Mouse (Mus musculus) hindbrain, embryonic 13.5 days (tissue): ENCODE results near the gene Olfr1463. TPM values are rescaled to one million over a fixed set of nuclear protein-coding genes. Genes with fewer than 3 reads are reported as not detected.

Source experiments
- ATAC-seq: fragments of 200-750 bp; cut with Nextera tagmentation; 2 replicates; pipeline ENCODE4 v1.8.0; 2017; ENCODE audit warnings: moderate TSS enrichment; ENCODE audit not compliant: low FRiP score
- H3K27ac ChIP-seq: fragments of 300-500 bp; sonication (generic); 2 replicates; pipeline ENCODE4 v1.5.1; 2015; ENCODE audit warnings: inconsistent platforms, mild to moderate bottlenecking, moderate library complexity
- H3K27me3 ChIP-seq: fragments of 300-500 bp; sonication (generic); 2 replicates; pipeline ENCODE4 v1.6.1; 2015; ENCODE audit warnings: mild to moderate bottlenecking, inconsistent platforms
- H3K36me3 ChIP-seq: fragments of 300-500 bp; sonication (generic); 2 replicates; pipeline ENCODE4 v1.6.1; 2015; ENCODE audit warnings: mild to moderate bottlenecking, inconsistent platforms
- H3K4me1 ChIP-seq: fragments of 300-500 bp; sonication (generic); replicated peaks from 2 replicates; pipeline ENCODE4 v1.6.1; 2015; ENCODE audit warnings: inconsistent platforms
- H3K4me2 ChIP-seq: fragments of 300-500 bp; sonication (generic); 2 replicates; pipeline ENCODE4 v1.6.1; 2015; ENCODE audit warnings: inconsistent platforms, mild to moderate bottlenecking, moderate library complexity
- H3K4me3 ChIP-seq: fragments of 300-500 bp; sonication (generic); 2 replicates; pipeline ENCODE4 v1.5.1; 2015; ENCODE audit warnings: mild to moderate bottlenecking, inconsistent platforms
- H3K9ac ChIP-seq: fragments of 300-500 bp; sonication (generic); 2 replicates; pipeline ENCODE4 v1.6.1; 2015; ENCODE audit warnings: mild to moderate bottlenecking, inconsistent platforms
- H3K9me3 ChIP-seq: fragments of 300-500 bp; sonication (generic); 2 replicates; pipeline ENCODE4 v1.6.1; 2016; ENCODE audit warnings: inconsistent platforms
- WGBS: fragments of 180-500 bp; shearing (Covaris S2); methylation state at CpG from one replicate; pipeline ENCODE4 v1.1.7; 2015; 5-methylcytosine and 5-hydroxymethylcytosine counted together
- polyA plus RNA-seq: library from polyadenylated mRNA; unstranded; fragments of >200 nt; fragmentation: Nextera tagmentation; extraction: Ambion mirVana; gene quantifications from 2 replicates; pipeline ENCODE4 v1.2.1, GENCODE M21; 2015

Olfr1463 gene
- polyA plus RNA-seq: not detected in 2 replicates

- H3K4me1 ChIP-seq: no peaks in the 10 kb centered on the region
- ATAC-seq: no peak
- H3K27ac ChIP-seq: no peak within 1 kb of the TSS
- H3K27me3 ChIP-seq: no peaks in the 10 kb centered on the region
- no peak within 1 kb of the TSS for H3K4me2 ChIP-seq
- H3K4me3 ChIP-seq: no peak within 1 kb of the TSS
- H3K9me3 ChIP-seq: peaks cover 21% of the 10 kb centered on the region
- no peaks in the 10 kb centered on the region for H3K36me3 ChIP-seq
- no peak within 1 kb of the TSS for H3K9ac ChIP-seq
Measured at GRCm38 (mm10) chr19:13231028-13231427, at the start of gene Olfr1463. Gene Olfr1463, plus strand, starts transcription at chr19:13231328.

DNA sequence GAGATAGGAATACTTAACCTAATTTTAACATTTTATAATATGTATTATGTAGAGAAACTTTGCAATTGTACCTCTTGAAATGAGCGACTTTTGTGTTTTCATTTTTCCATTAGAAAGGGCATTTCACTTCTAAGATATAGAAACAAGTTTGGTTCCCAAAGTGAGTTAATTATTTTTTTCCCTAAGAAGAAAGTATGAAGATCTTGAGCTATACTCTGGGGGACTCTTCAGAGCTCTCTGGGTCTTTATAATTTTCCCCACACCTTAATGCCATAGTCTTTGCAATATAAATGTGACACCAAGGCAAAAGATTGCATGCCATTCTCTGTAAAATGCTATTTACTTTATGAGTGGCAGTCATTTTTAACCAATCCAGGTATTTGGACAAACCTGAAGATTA is 45.7 kb upstream of the Olfr1463 start, which contains the start of gene Olfr1462:
Gene Olfr1462 (plus strand): TSS at position 301 of the 400 bp plus-strand sequence.
- H3K4me2 ChIP-seq: no peak within 1 kb of the TSS
- H3K27ac ChIP-seq: no peak within 1 kb of the TSS
- H3K27me3 ChIP-seq: no peaks in the 10 kb centered on the region
- no peaks in the 10 kb centered on the region for H3K36me3 ChIP-seq
- 86% methylated on average over 1 of the region's 1 CpGs for WGBS
- H3K4me3 ChIP-seq: no peak within 1 kb of the TSS
- H3K9ac ChIP-seq: no peak within 1 kb of the TSS
- peaks cover 11% of the 10 kb centered on the region for H3K9me3 ChIP-seq
- ATAC-seq: no peak
- no peaks in the 10 kb centered on the region for H3K4me1 ChIP-seq

GRCm38 (mm10) chr19:13221666-13222065 is 9.5 kb upstream of the Olfr1463 start:
- WGBS: 91% methylated on average over 11 of the region's 11 CpGs

More at GRCm38 (mm10) chr19:13221666-13222065, 9.5 kb upstream of the Olfr1463 start:
- H3K27ac ChIP-seq: no peak overlapping the region
- no peaks in the 10 kb centered on the region for H3K36me3 ChIP-seq
- H3K4me1 ChIP-seq: no peaks in the 10 kb centered on the region
- no peak overlapping the region for H3K4me3 ChIP-seq
- no peaks in the 10 kb centered on the region for H3K27me3 ChIP-seq
- H3K9ac ChIP-seq: no peak overlapping the region
- no peak for ATAC-seq
- peaks cover 26% of the 10 kb centered on the region for H3K9me3 ChIP-seq
- H3K4me2 ChIP-seq: no peak overlapping the region

Other genes with a start within 250 kb of the Olfr1463 start
- not detected in 2 replicates for gene Olfr1451, start 236.3 kb upstream of the Olfr1463 start, polyA plus RNA-seq
- not detected in 2 replicates for gene Olfr1453, start 203.0 kb upstream of the Olfr1463 start, polyA plus RNA-seq
- gene Olfr1454, start 170.7 kb upstream of the Olfr1463 start, polyA plus RNA-seq: not detected in 2 replicates
- gene Olfr1457, start 133.4 kb upstream of the Olfr1463 start, polyA plus RNA-seq: not detected in 2 replicates
- not detected in 2 replicates for gene Olfr1458, start 124.6 kb upstream of the Olfr1463 start, polyA plus RNA-seq
- gene Olfr1459, start 81.8 kb upstream of the Olfr1463 start, polyA plus RNA-seq: not detected in 2 replicates
- not detected in 2 replicates for gene Olfr1461, start 68.3 kb upstream of the Olfr1463 start, polyA plus RNA-seq
- gene Olfr1462, start 45.6 kb upstream of the Olfr1463 start, polyA plus RNA-seq: not detected in 2 replicates
- not detected in 2 replicates for gene Olfr1465, start 84.2 kb downstream of the Olfr1463 start, polyA plus RNA-seq
- not detected in 2 replicates for gene Olfr1466, start 107.5 kb downstream of the Olfr1463 start, polyA plus RNA-seq
- gene Olfr1467, start 130.9 kb downstream of the Olfr1463 start, polyA plus RNA-seq: not detected in 2 replicates
- gene Olfr1469, start 176.5 kb downstream of the Olfr1463 start, polyA plus RNA-seq: not detected in 2 replicates
- gene Olfr1471, start 212.1 kb downstream of the Olfr1463 start, polyA plus RNA-seq: not detected in 2 replicates
- not detected in 2 replicates for gene Olfr1472, start 224.8 kb downstream of the Olfr1463 start, polyA plus RNA-seq
- not detected in 2 replicates for gene Olfr1474, start 238.2 kb downstream of the Olfr1463 start, polyA plus RNA-seq
- not detected in 2 replicates for gene Olfr1475, start 248.9 kb downstream of the Olfr1463 start, polyA plus RNA-seq